Mouse (Mus musculus) cerebellum, postnatal 36 days (tissue): ENCODE measurements around the gene Aif1l.

Experiments
- DNase-seq, 2 experiments: peaks; one replicate each; pipeline ENCODE4 v3.0.0; 2021 to 2022; ENCODE audit warnings: mixed read lengths in 2 of 2

Gene Aif1l

DNA sequence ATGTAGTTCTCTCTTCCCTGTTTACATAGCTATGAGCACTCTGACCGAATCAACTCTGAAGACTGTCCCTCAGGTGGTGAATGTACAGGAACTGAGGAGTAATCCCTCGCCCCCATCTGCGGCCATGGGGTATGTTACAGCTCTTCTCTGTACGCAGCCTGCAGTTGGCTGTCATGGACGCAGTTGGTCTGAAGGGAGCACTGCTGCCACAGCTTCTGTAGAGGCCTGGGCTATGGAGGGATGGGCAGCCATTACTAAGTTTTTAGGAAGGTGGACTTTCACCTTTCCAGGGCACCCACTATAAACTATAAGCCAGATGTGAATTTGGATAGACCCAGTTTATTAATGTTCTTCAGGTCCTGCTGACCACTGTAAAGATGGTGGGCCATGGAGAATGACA is 70.3 kb downstream of the Aif1l start:
- no peak for DNase-seq
